Mouse (Mus musculus): ENCODE data around the gene Vps4b.
A peak's percentile ranks its signal among the peaks of the same experiment; 100 is the strongest.

Vps4b gene

DNA sequence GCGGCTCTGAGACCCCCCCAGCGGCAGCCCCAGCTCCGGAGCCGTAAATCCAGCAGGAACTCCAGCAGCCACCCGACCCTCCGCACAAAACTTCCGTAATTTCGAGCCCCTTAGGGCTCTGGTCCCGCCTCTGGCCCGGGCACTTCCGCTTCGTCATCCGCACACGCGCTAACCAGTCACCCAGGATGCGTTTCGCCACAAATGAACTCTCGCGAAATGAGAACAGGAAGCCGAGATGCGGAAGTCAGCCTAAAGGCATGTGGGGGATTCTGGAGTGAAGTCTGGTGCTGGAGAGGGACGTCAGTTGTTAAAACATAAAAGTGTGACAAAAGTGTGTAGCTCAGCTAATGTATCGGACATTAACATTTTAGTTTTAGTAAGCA lies at the start of gene Vps4b:
Gene Vps4b, minus strand, starts transcription at position 187 of the 383 bp plus-strand sequence.
- DNase-seq (ENCODE audit: low read depth, low spot score), result peak; percentile 97

DNA sequence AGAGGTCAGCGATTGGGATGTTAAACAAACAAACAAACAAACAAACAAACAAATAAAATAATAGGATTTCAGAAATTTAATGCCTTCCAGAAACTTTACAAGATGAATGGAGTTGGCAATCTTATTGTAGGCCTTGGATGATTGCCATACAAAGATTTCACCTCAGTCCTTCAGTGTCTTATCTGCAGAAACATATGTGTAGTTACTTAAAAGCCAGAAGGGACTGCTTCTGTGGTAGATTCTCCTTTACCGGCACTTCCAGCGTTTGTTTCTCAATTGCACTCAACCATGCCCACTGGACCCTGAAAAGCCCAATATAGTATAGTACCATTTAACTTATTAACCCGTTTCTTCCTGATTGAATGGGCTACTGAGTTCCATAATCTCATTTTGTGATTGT lies 32.3 kb upstream of the Vps4b start:
- DNase-seq (ENCODE audit: low read depth, low spot score), result no peak

GRCm38 (mm10) chr1:106822297-106822696 lies 25.8 kb upstream of the Vps4b start:
- DNase-seq (ENCODE audit: low read depth, low spot score), result no peak

- DNase-seq (ENCODE audit: low read depth, low spot score), result peak; percentile 25
These were observed 21.8 kb upstream of the Vps4b start for GRCm38 (mm10) chr1:106818323-106818722.

- DNase-seq (ENCODE audit: low read depth, low spot score), result no peak
These were observed 20.2 kb upstream of the Vps4b start for GRCm38 (mm10) chr1:106816766-106817165.

- no peak for DNase-seq (ENCODE audit: low read depth, low spot score)
These were observed 18.7 kb upstream of the Vps4b start for GRCm38 (mm10) chr1:106815265-106815664.

DNA sequence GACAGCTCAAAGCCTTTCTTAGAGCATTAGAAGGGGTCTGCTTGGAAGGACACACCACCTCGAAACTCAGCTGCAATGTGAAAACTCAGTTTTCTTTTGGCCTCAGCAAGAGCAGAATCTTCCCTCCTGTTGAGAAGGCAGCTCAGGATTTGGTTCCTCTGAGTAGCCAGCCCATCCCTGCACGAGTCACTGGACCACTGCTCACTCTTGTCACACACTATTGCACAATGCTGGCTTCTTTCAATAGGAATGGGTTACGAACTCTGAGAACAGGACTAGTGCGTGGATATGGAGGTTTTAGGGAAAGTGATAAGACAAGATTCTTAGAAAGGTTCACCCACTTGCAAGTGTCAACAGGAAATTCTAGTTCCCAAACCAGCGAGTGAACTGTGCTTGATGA lies 18.3 kb upstream of the Vps4b start:
- DNase-seq (ENCODE audit: low read depth, low spot score), result no peak

- no peak for DNase-seq (ENCODE audit: low read depth, low spot score)
These were observed 3.4 kb upstream of the Vps4b start for GRCm38 (mm10) chr1:106799931-106800330.

DNA sequence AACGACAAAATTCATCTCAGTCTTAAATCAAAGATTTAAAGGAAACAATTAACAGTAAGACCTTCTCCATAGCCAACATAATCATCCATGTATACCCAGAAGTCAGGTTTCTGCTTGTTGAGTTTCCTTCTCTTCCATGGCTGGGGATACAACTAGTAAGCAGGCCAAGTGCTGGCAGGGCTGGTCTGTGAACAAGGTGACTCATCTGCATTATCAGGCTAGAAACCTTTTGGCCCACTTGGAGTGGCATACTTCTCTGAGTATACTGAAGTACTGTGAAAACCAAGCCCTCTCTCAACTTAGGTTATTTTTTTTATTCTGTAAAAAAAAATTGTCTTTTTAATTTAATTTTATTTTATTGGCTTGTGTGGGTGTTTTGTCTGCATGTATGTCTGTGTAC lies 2.9 kb upstream of the Vps4b start:
- DNase-seq (ENCODE audit: low read depth, low spot score), result no peak

- DNase-seq (ENCODE audit: low read depth, low spot score), result no peak
These were observed 655 bp upstream of the Vps4b start for GRCm38 (mm10) chr1:106796987-106797779.

- DNase-seq (ENCODE audit: low read depth, low spot score), result no peak
These were observed 640 bp downstream of the Vps4b start for GRCm38 (mm10) chr1:106795634-106796541.

GRCm38 (mm10) chr1:106774896-106775295 lies 21.6 kb downstream of the Vps4b start:
- no peak for DNase-seq (ENCODE audit: low read depth, low spot score)

GRCm38 (mm10) chr1:106774092-106774491 lies 22.4 kb downstream of the Vps4b start:
- DNase-seq (ENCODE audit: low read depth, low spot score), result no peak

DNA sequence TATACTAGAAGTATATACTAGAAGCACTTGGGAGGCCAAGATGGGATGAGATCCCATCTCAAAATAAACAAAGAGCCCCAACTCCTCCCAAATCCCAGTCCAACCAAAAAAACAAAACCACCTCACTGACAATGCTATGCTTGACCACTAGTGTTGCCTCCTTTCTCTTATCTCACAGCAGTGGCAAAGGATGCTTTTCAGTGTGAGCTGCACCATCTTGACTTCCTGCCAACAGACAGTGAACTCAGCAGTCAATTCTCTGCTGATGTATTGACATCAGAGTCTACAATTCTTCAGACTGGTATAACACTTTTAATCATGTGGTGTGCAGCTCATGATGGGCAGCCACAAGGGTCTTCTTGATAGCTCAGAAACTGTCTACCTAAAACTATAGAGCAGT lies 27.8 kb downstream of the Vps4b start:
- no peak for DNase-seq (ENCODE audit: low read depth, low spot score)

- DNase-seq (ENCODE audit: low read depth, low spot score), result no peak
These were observed 30.8 kb downstream of the Vps4b start for GRCm38 (mm10) chr1:106765771-106766170.

DNA sequence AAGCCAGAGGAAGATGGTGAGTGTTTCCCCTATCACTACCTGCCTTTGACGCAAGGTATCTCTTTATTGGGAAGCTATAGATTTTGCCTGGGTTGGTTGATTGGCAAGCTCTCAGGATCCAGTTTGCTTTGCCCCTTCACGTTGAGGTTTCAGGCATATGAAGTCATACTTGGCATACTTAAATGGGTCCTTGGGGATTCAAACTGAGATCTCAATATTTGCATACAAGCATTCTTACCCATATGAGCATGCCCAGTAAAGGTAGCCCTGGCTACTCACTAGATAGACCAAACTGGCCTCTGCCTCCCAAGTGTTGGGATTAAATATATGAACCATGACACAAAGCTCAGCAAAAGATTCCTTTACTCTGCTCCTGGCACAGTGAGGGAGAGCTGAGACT lies 31.7 kb downstream of the Vps4b start:
- DNase-seq (ENCODE audit: low read depth, low spot score), result no peak

GRCm38 (mm10) chr1:106764281-106764680 lies 32.2 kb downstream of the Vps4b start:
- DNase-seq (ENCODE audit: low read depth, low spot score), result no peak

GRCm38 (mm10) chr1:106760750-106761149 lies 35.8 kb downstream of the Vps4b start:
- no peak for DNase-seq (ENCODE audit: low read depth, low spot score)

- DNase-seq (ENCODE audit: low read depth, low spot score), result peak; percentile 96
These were observed 36.7 kb downstream of the Vps4b start, which contains the start of gene Kdsr for GRCm38 (mm10) chr1:106759572-106760435. Kdsr (minus strand) TSS chr1:106759727.

- DNase-seq (ENCODE audit: low read depth, low spot score), result peak; percentile 29
These were observed 37.6 kb downstream of the Vps4b start for GRCm38 (mm10) chr1:106758734-106759571.

GRCm38 (mm10) chr1:106756633-106757032 lies 39.9 kb downstream of the Vps4b start:
- no peak for DNase-seq (ENCODE audit: low read depth, low spot score)
